Mouse (Mus musculus) mammary gland, adult 2 months (tissue): ENCODE results near the gene Gm20854. TPM values are rescaled to one million over a fixed set of nuclear protein-coding genes. Genes with fewer than 3 reads are reported as not detected.

Experiments
- polyA plus RNA-seq: library from polyadenylated mRNA; depleted of rRNA; stranded (reverse); fragments of >200 nt; gene quantifications from 2 replicates; pipeline ENCODE4 v1.2.3, GENCODE M21; 2012; ENCODE audit warnings: low replicate concordance; rRNA removed

The Gm20854 gene
- polyA plus RNA-seq, result not detected in 2 replicates

DNA sequence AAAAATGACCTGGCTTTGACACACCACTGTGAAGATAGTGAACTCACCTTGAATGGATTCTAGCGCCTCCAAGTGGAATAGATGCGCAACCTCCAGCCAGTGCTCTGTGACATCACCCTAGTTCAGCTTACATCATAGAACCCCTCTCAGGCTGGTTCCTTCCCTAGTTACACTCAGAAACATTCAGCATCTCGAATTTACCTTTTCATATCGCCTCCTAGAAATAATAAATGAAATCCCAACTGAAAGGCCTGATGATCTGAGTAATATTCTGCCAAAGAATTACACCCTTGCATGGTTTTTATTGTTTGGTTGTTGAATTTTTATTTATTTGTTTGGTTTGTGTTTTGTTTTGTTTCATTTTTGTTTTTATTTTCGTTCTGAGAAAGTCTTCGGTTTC lies at the start of gene Gm20854:
TSS of gene Gm20854 (minus strand) at position 101 of the 400 bp plus-strand sequence.

